Mouse (Mus musculus): ENCODE measurements around the gene Elfn2.

Gene Elfn2

GRCm38 (mm10) chr15:78718290-78719250 is at the start of gene Elfn2:
Elfn2 (minus strand) TSS chr15:78718771.
- peak; percentile 41 for DNase-seq (ENCODE audit: extremely low spot score, low spot score)

GRCm38 (mm10) chr15:78763704-78764103 is 45.1 kb upstream of the Elfn2 start:
- DNase-seq (ENCODE audit: extremely low spot score, low spot score) = no peak

GRCm38 (mm10) chr15:78763210-78763609 is 44.6 kb upstream of the Elfn2 start:
- DNase-seq (ENCODE audit: extremely low spot score, low spot score) = no peak

- no peak for DNase-seq (ENCODE audit: extremely low spot score, low spot score)
Measured at GRCm38 (mm10) chr15:78761112-78761511, 42.5 kb upstream of the Elfn2 start.

GRCm38 (mm10) chr15:78758132-78758531 is 39.6 kb upstream of the Elfn2 start:
- no peak for DNase-seq (ENCODE audit: extremely low spot score, low spot score)

- DNase-seq (ENCODE audit: extremely low spot score, low spot score) = no peak
Measured at GRCm38 (mm10) chr15:78755966-78756725, 37.6 kb upstream of the Elfn2 start.

GRCm38 (mm10) chr15:78755226-78755625 is 36.7 kb upstream of the Elfn2 start:
- no peak for DNase-seq (ENCODE audit: extremely low spot score, low spot score)

- DNase-seq (ENCODE audit: extremely low spot score, low spot score) = no peak
Measured at GRCm38 (mm10) chr15:78754144-78754543, 35.6 kb upstream of the Elfn2 start.

- DNase-seq (ENCODE audit: extremely low spot score, low spot score) = no peak
Measured at GRCm38 (mm10) chr15:78752991-78753390, 34.4 kb upstream of the Elfn2 start.

GRCm38 (mm10) chr15:78750608-78751350 is 32.2 kb upstream of the Elfn2 start:
- DNase-seq (ENCODE audit: extremely low spot score, low spot score) = no peak

GRCm38 (mm10) chr15:78749855-78750254 is 31.3 kb upstream of the Elfn2 start:
- peak; percentile 19 for DNase-seq (ENCODE audit: extremely low spot score, low spot score)

GRCm38 (mm10) chr15:78744206-78744605 is 25.6 kb upstream of the Elfn2 start:
- peak; percentile 88 for DNase-seq (ENCODE audit: extremely low spot score, low spot score)

GRCm38 (mm10) chr15:78742831-78743230 is 24.3 kb upstream of the Elfn2 start:
- no peak for DNase-seq (ENCODE audit: extremely low spot score, low spot score)

GRCm38 (mm10) chr15:78740662-78741061 is 22.1 kb upstream of the Elfn2 start:
- DNase-seq (ENCODE audit: extremely low spot score, low spot score) = no peak

- DNase-seq (ENCODE audit: extremely low spot score, low spot score) = no peak
Measured at GRCm38 (mm10) chr15:78737146-78737545, 18.6 kb upstream of the Elfn2 start.

- DNase-seq (ENCODE audit: extremely low spot score, low spot score) = no peak
Measured at GRCm38 (mm10) chr15:78736681-78737100, 18.1 kb upstream of the Elfn2 start.

GRCm38 (mm10) chr15:78736181-78736579 is 17.6 kb upstream of the Elfn2 start:
- no peak for DNase-seq (ENCODE audit: extremely low spot score, low spot score)

GRCm38 (mm10) chr15:78735431-78736180 is 17.0 kb upstream of the Elfn2 start:
- DNase-seq (ENCODE audit: extremely low spot score, low spot score) = no peak

- DNase-seq (ENCODE audit: extremely low spot score, low spot score) = no peak
Measured at GRCm38 (mm10) chr15:78731830-78732229, 13.3 kb upstream of the Elfn2 start.

- DNase-seq (ENCODE audit: extremely low spot score, low spot score) = no peak
Measured at GRCm38 (mm10) chr15:78730315-78731049, 11.9 kb upstream of the Elfn2 start.

Measured in neural tube, embryonic 10.5 days (tissue).